Mouse (Mus musculus): ENCODE measurements at regions not wholly inside any gene's neighbourhood (a gene's known extent, or its start where the extent isn't known, plus 50 kb on each side); places are given as distances from the start of the nearest gene placed in this dataset.

DNA sequence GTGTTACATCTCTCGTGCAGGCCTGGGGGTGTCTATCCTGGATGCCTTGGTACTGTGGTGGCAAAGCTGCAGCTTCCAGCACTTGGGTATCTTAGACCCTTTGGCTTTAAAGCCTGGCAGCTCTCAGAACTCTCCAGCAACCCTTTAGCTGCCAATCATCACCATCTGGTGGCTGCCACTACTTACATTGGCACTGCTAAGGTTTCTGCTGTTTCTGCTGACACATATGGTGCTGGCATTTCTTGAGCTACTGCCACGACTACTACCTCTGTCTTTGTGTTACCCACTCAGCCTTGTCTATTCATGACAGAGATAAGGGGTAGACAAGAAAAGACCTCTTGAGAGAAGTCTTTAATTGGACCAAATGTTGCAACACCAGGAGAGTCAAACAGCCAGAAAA is 308.4 kb downstream of the Hlx start:
- ATAC-seq (ENCODE audit: insufficient number of reproducible peaks, low FRiP score, low TSS enrichment): no peak

DNA sequence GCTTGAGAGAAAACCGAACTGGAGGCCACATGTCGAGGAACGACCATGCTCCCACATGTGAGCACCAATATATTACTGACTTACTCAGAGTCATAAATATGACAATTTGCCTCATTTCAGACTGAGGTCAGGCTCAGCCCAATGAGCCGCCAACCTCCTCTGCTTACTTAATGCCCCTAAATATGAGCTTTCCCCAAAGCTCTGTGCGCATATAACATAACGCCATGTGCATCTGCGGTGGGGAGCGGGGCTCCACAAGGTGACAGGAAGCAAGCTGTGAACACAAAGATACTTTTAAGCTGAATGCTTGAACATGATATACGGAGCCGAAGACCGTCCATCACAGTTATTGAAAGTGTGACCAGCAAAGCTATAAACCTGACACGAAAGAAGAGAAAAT is 319.8 kb downstream of the Hlx start:
- ATAC-seq (ENCODE audit: insufficient number of reproducible peaks, low FRiP score, low TSS enrichment): no peak

DNA sequence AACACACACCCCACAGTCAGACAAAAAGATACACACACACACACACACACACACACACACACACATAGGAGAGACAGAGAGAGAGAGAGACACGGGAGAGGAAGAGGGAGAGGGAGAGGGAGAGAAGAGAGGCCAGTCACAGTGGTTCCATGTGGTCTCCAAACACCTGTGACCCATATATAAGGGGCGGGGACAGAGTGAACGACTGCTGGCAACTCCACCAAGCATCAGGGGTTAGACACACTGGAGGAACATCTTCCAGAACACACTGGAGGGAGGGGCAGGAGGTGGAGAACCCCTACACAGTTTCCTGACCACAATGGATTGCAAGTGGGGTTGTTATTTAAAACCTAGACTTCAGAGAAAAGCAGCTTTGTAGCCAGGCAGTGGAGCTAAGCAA is 321.4 kb downstream of the Hlx start:
- no peak for ATAC-seq (ENCODE audit: insufficient number of reproducible peaks, low FRiP score, low TSS enrichment)

DNA sequence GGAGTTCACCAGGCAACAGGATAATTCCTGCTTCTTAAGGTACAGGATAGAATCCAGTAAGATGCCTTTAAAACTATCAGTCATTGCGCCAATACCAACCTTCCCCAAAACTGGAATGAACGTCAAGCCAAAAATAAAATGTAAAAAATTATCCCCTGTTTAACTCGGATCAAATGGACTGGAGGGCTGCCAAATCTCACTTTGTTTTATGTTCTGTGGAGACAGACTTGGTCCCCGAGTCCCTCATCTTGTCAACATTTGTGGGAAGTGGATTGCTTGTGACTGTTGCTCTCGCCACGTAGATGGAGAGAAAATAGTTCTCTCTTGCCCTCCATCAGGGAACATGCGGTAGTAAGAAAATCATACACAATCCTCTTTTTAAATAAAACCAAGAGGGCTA is 322.4 kb downstream of the Hlx start:
- ATAC-seq (ENCODE audit: insufficient number of reproducible peaks, low FRiP score, low TSS enrichment): no peak

- no peak for ATAC-seq (ENCODE audit: insufficient number of reproducible peaks, low FRiP score, low TSS enrichment)
These were observed 329.4 kb downstream of the Hlx start for GRCm38 (mm10) chr1:184402985-184403384.

- no peak for ATAC-seq (ENCODE audit: insufficient number of reproducible peaks, low FRiP score, low TSS enrichment)
These were observed 337.2 kb downstream of the Hlx start for GRCm38 (mm10) chr1:184395215-184395614.

GRCm38 (mm10) chr1:184394559-184395194 is 337.7 kb downstream of the Hlx start:
- ATAC-seq (ENCODE audit: insufficient number of reproducible peaks, low FRiP score, low TSS enrichment): no peak

DNA sequence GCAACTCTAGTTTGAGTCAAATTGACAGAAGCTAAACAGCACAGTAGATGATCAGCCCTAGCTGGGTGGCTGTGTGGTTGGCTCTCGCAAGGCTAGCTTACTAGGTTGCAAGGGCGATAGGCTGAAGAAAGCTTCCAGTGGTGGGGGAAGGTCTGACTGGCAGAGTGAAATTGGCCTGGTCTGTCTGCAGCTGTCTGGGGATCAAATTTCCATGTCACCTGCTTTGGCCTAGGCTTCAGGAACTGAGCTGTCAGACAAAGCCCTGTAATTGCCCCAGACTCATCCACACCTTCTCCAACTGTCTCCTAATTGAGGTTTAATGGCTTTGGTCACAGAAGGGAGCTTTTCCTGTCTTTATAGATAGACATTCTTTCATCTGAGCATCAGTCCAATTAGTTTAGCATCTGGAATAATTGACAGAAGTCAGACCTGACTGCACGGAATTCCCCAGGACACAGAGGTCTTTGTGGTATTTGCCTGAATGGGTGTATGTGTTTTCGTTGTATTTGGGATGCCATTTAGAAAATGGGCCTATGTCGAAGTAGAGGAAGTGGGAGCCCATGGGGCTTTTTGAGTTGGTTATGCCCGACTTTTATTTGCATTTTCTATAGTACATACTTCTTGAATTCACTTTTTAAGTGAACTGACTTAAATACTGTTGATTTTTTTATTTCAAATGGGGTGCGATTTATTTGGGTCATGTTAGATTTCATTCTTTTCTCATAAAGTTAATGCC is 348.2 kb downstream of the Hlx start:
- ATAC-seq (ENCODE audit: insufficient number of reproducible peaks, low FRiP score, low TSS enrichment): no peak

GRCm38 (mm10) chr1:184378665-184379064 is 344.6 kb upstream of the 1700056E22Rik start:
- no peak for ATAC-seq (ENCODE audit: insufficient number of reproducible peaks, low FRiP score, low TSS enrichment)

DNA sequence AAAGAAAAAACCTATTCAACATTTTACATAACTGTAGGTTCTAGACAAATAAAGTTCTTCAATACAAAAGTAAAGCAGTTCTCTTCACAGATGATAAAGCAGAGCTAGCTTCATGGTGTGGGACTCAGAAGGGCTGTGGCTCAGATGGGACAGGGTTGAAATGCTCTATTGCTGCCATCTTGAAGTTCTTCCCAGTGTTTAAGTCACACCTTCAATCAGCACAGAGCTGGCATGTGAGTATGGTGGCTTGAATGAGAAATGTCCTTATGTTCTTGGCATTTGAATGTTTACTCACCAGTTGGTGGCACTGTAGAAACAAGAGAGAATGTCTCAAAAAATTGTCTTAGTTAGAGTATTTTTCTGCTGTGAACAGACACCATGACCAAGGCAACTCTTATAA is 330.9 kb upstream of the 1700056E22Rik start:
- no peak for ATAC-seq (ENCODE audit: insufficient number of reproducible peaks, low FRiP score, low TSS enrichment)

DNA sequence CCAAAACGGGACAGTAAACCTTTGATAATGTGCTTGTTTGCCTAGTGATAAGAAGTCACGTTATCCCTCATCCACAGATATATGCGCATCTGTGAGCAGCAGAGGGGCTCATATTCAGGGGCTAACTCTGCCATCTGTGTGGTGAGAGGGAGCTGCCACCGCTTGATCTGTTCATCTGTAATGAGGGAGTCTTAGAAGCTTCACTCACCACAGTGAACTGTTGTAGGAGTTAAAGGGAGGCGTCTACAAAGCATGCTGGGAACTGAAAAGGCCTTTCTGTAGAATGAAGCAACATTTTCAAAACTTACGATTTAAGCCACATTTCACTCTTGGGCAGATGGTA is 324.1 kb upstream of the 1700056E22Rik start:
- ATAC-seq (ENCODE audit: insufficient number of reproducible peaks, low FRiP score, low TSS enrichment): no peak

DNA sequence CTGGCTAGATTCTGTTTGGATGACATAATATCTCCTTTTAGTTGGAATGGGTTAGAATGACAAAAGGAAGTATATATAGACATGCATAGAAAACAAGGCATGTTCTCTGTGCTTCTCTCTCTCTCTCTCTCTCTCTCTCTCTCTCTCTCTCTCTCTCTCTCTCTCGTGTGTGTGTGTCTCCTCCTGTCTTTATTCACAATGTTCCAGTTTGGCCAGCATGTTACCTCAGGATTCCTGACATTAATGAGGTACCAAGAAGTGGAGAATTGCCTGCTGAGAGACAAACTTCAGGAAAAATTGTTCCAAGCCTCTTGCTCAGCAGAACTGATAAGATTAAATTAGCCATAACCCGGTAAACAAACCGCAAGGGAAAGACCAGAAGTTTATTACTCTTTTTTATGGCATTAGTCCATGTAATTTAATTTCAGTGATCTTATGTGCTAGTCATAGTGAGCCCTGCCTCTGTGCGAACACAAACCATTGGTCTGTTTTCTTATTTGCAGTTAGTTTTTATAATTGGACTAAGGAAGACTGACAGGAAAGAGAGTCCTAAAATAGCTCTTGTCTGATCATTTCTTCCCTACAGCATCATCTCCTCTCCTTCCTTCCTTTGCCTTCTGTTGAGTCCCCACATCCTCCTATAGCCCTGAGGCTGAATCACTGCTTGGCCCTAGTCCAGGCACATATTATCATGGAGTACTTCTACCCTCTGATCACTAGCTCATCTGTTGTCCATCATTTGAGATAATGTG is 323.5 kb upstream of the 1700056E22Rik start:
- ATAC-seq (ENCODE audit: insufficient number of reproducible peaks, low FRiP score, low TSS enrichment): no peak

- no peak for ATAC-seq (ENCODE audit: insufficient number of reproducible peaks, low FRiP score, low TSS enrichment)
These were observed 319.8 kb upstream of the 1700056E22Rik start for GRCm38 (mm10) chr1:184353832-184354449.

GRCm38 (mm10) chr1:184351760-184352159 is 317.7 kb upstream of the 1700056E22Rik start:
- no peak for ATAC-seq (ENCODE audit: insufficient number of reproducible peaks, low FRiP score, low TSS enrichment)

DNA sequence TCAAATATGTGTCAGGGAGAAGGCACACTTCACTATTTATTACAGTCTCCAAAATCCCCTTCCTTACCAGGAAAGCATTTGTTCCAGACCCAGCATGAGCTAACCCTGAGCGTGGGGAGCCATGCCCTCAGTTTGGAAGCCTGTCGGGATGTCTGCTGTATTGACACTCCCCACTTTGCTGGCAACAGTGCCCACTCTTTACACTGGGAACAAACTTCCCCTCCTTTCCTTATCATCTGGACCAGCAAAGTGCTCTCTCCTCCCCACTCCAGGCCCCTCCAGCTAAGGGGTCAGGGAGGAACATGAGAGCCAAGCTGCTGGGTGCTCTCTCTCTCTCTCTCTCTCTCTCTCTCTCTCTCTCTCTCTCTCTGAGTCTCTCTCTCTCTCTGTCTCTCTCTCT is 310.7 kb upstream of the 1700056E22Rik start:
- ATAC-seq (ENCODE audit: insufficient number of reproducible peaks, low FRiP score, low TSS enrichment): no peak

DNA sequence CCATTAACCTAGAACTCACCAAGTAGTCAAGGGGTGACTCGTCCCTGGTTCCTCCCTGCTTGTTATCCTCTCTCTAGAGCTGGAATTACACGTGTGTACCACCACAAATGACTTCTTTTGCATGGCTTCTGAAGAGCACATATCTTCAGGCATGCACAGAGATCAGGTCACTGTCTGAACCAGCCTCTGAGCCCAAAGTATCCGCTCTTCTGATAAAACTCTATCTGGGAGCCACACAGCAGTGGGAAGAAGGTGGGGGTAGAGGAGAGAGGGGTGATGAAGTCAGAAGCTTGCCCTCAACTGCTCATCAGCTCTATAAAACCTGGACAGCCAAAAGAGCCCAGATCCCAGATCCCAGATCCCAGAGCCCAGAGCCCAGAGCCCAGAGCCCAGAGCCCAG is 301.9 kb upstream of the 1700056E22Rik start:
- ATAC-seq (ENCODE audit: insufficient number of reproducible peaks, low FRiP score, low TSS enrichment): no peak

DNA sequence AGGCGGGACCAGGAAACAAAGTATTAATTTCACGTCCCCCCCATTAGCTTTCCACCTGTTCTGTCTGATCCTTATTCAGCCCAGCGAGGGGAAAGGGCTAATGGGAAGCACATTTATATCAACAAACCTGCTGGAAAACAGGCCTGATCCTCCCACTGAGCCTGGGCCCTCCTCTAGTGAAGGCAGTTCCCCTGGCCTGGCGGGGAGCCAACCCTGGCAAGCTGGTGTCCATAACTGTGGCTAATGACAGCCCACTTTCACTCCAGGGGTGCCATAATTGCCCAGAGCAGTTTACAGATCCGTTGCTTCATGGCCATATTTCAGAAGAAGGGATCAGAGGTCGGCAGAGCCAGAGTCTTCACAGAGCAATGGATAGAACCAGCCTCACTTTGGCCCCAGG is 301.2 kb upstream of the 1700056E22Rik start:
- no peak for ATAC-seq (ENCODE audit: insufficient number of reproducible peaks, low FRiP score, low TSS enrichment)

- ATAC-seq (ENCODE audit: insufficient number of reproducible peaks, low FRiP score, low TSS enrichment): no peak
These were observed 300.7 kb upstream of the 1700056E22Rik start for GRCm38 (mm10) chr1:184334818-184335217.

DNA sequence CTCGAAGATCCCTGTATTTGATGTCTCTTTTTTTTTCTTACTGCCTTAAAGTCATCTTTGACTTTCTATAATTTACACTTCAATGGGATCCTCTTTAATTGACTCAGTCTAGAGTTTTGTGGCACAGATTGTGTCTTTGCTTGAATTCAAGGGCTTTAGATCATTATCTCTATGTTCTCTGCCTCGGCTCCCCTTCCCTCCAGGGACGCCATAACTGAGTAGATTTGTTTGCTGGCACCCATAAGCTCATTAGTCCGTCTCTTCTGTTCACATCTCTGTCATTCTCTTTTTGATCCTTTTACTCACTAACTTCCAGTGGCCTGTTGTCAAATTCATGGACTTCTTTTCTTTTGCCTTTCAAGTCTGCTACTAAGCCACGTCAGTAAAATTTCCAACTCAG is 299.0 kb upstream of the 1700056E22Rik start:
- ATAC-seq (ENCODE audit: insufficient number of reproducible peaks, low FRiP score, low TSS enrichment): no peak

GRCm38 (mm10) chr1:184330516-184331350 is 296.6 kb upstream of the 1700056E22Rik start:
- no peak for ATAC-seq (ENCODE audit: insufficient number of reproducible peaks, low FRiP score, low TSS enrichment)
